Mouse (Mus musculus) liver, embryonic 12.5 days (tissue): Measurements from ENCODE around the gene Sec16b. TPM values are rescaled to one million over a fixed set of nuclear protein-coding genes. Genes with fewer than 3 reads are reported as not detected.

Experiments used
- ATAC-seq: fragments of 200-750 bp; cut with Nextera tagmentation; 2 replicates; pipeline ENCODE4 v1.8.0; 2017; ENCODE audit warnings: moderate number of reproducible peaks, mild to moderate bottlenecking, moderate library complexity
- H3K27ac ChIP-seq: fragments of 300-500 bp; sonication (generic); 2 replicates; pipeline ENCODE4 v1.5.1; 2016; ENCODE audit warnings: mild to moderate bottlenecking
- H3K27me3 ChIP-seq: fragments of 300-500 bp; sonication (generic); replicated peaks from 2 replicates; pipeline ENCODE4 v1.6.1; 2016; ENCODE audit warnings: mild to moderate bottlenecking, moderate library complexity
- H3K36me3 ChIP-seq: fragments of 300-500 bp; sonication (generic); 2 replicates; pipeline ENCODE4 v1.6.1; 2016; ENCODE audit warnings: mild to moderate bottlenecking, moderate library complexity
- H3K4me1 ChIP-seq: fragments of 300-500 bp; sonication (generic); 2 replicates; pipeline ENCODE4 v1.6.1; 2016
- H3K4me2 ChIP-seq: fragments of 300-500 bp; sonication (generic); 2 replicates; pipeline ENCODE4 v1.6.1; 2016; ENCODE audit warnings: mild to moderate bottlenecking, moderate library complexity
- H3K4me3 ChIP-seq: fragments of 300-500 bp; sonication (generic); 2 replicates; pipeline ENCODE4 v1.5.1; 2016; ENCODE audit warnings: mild to moderate bottlenecking, moderate library complexity
- H3K9ac ChIP-seq: fragments of 300-500 bp; sonication (generic); 2 replicates; pipeline ENCODE4 v1.6.1; 2016; ENCODE audit warnings: mild to moderate bottlenecking, moderate library complexity
- H3K9me3 ChIP-seq: fragments of 300-500 bp; sonication (generic); replicated peaks from 2 replicates; pipeline ENCODE4 v1.6.1; 2016; ENCODE audit warnings: mild to moderate bottlenecking, moderate library complexity
- WGBS: fragments of 180-500 bp; shearing (Covaris S2); methylation state at CpG from one replicate; pipeline ENCODE4 v1.1.7; 2016; ENCODE audit not compliant: insufficient replicate concordance; 5-methylcytosine and 5-hydroxymethylcytosine counted together
- polyA plus RNA-seq: library from polyadenylated mRNA; unstranded; fragments of >200 nt; fragmentation: Nextera tagmentation; extraction: Ambion mirVana; gene quantifications from 2 replicates; pipeline ENCODE4 v1.2.1, GENCODE M21; 2016

Sec16b gene
- polyA plus RNA-seq, 1 experiment from 2014 or later, result 3.9 TPM

- no peak for ATAC-seq
- WGBS, result 35% methylated on average over 9 of the region's 9 CpGs
- no peak overlapping the region for H3K4me3 ChIP-seq
Measured at GRCm38 (mm10) chr1:157480090-157480489, 26.4 kb upstream of the Sec16b start.

GRCm38 (mm10) chr1:157480901-157481300 lies 25.6 kb upstream of the Sec16b start:
- H3K4me1 ChIP-seq, result peaks cover 18% of the 10 kb centered on the region
- no peaks in the 10 kb centered on the region for H3K9me3 ChIP-seq
- no peak overlapping the region for H3K4me3 ChIP-seq
- H3K27ac ChIP-seq, result no peak overlapping the region
- no peak overlapping the region for H3K9ac ChIP-seq
- H3K36me3 ChIP-seq, result no peaks in the 10 kb centered on the region
- H3K4me2 ChIP-seq, result no peak overlapping the region
- ATAC-seq, result no peak
- 66% methylated on average over 3 of the region's 3 CpGs for WGBS
- no peaks in the 10 kb centered on the region for H3K27me3 ChIP-seq

More at GRCm38 (mm10) chr1:157480090-157480489, 26.4 kb upstream of the Sec16b start:
- Histone ChIP-seq H3K27me3 (no peaks in the 10 kb centered on the region), H3K9me3 (no peaks in the 10 kb centered on the region), H3K4me1 (peaks cover 18% of the 10 kb centered on the region), H3K9ac (no peak overlapping the region), H3K27ac (no peak overlapping the region), H3K36me3 (no peaks in the 10 kb centered on the region), H3K4me2 (no peak overlapping the region)

GRCm38 (mm10) chr1:157481666-157482065 lies 24.9 kb upstream of the Sec16b start:
- Histone ChIP-seq H3K27ac (no peak overlapping the region; the same call in 1 of the 2 replicates), H3K4me3 (no peak overlapping the region), H3K4me2 (no peak overlapping the region), H3K4me1 (peaks cover 18% of the 10 kb centered on the region), H3K27me3 (no peaks in the 10 kb centered on the region), H3K36me3 (no peaks in the 10 kb centered on the region), H3K9ac (no peak overlapping the region), H3K9me3 (no peaks in the 10 kb centered on the region)
- ATAC-seq, result peak; percentile 71
- 53% methylated on average over 6 of the region's 6 CpGs for WGBS

GRCm38 (mm10) chr1:157484161-157484560 lies 22.4 kb upstream of the Sec16b start:
- no peak overlapping the region for H3K4me2 ChIP-seq
- no peaks in the 10 kb centered on the region for H3K9me3 ChIP-seq
- ATAC-seq, result no peak
- no peak overlapping the region for H3K9ac ChIP-seq
- H3K27me3 ChIP-seq, result no peaks in the 10 kb centered on the region
- H3K4me3 ChIP-seq, result no peak overlapping the region
- H3K27ac ChIP-seq, result no peak overlapping the region
- WGBS, result 83% methylated on average over 4 of the region's 4 CpGs
- H3K36me3 ChIP-seq, result no peaks in the 10 kb centered on the region
- H3K4me1 ChIP-seq, result peaks cover 18% of the 10 kb centered on the region

- Histone ChIP-seq H3K4me1 (no peaks in the 10 kb centered on the region), H3K9ac (no peak overlapping the region), H3K4me2 (no peak overlapping the region), H3K36me3 (no peaks in the 10 kb centered on the region), H3K27me3 (no peaks in the 10 kb centered on the region), H3K9me3 (no peaks in the 10 kb centered on the region), H3K27ac (no peak overlapping the region), H3K4me3 (no peak overlapping the region)
- peak; percentile 55 for ATAC-seq
- 50% methylated on average over 1 of the region's 1 CpGs for WGBS
Measured at GRCm38 (mm10) chr1:157500657-157501056, 5.9 kb upstream of the Sec16b start.

- no peak overlapping the region for H3K9ac ChIP-seq
- no peak overlapping the region for H3K4me3 ChIP-seq
- H3K27ac ChIP-seq, result no peak overlapping the region
- H3K4me1 ChIP-seq, result no peaks in the 10 kb centered on the region
- no peaks in the 10 kb centered on the region for H3K27me3 ChIP-seq
- no peaks in the 10 kb centered on the region for H3K9me3 ChIP-seq
- no peak for ATAC-seq
- H3K36me3 ChIP-seq, result no peaks in the 10 kb centered on the region
- WGBS, result 79% methylated on average over 6 of the region's 6 CpGs
- H3K4me2 ChIP-seq, result no peak overlapping the region
Measured at GRCm38 (mm10) chr1:157501352-157501945, 5.1 kb upstream of the Sec16b start.

GRCm38 (mm10) chr1:157503071-157503470 lies 3.5 kb upstream of the Sec16b start:
- 68% methylated on average over 6 of the region's 6 CpGs for whole genome bisulfite sequencing
- no peak overlapping the region for H3K4me3 ChIP-seq
- H3K4me2 ChIP-seq, result no peak overlapping the region
- no peak overlapping the region for H3K9ac ChIP-seq
- ATAC-seq, result no peak
- no peaks in the 10 kb centered on the region for H3K9me3 ChIP-seq
- no peaks in the 10 kb centered on the region for H3K4me1 ChIP-seq
- no peaks in the 10 kb centered on the region for H3K36me3 ChIP-seq
- H3K27me3 ChIP-seq, result no peaks in the 10 kb centered on the region
- H3K27ac ChIP-seq, result no peak overlapping the region

GRCm38 (mm10) chr1:157506995-157507595 lies 567 bp downstream of the Sec16b start:
- Histone ChIP-seq H3K4me1 (0 out of 2 replicates have a peak, but pooled peaks cover 7% of the 10 kb centered on the region), H3K4me2 (no peak overlapping the region), H3K9ac (no peak overlapping the region), H3K9me3 (no peaks in the 10 kb centered on the region), H3K4me3 (no peak overlapping the region), H3K27ac (no peak overlapping the region), H3K36me3 (no peaks in the 10 kb centered on the region), H3K27me3 (no peaks in the 10 kb centered on the region)
- 60% methylated on average over 4 of the region's 4 CpGs for WGBS
- no peak for ATAC-seq

- H3K9ac ChIP-seq, result no peak overlapping the region
- no peaks in the 10 kb centered on the region for H3K27me3 ChIP-seq
- no peak overlapping the region for H3K4me3 ChIP-seq
- no peaks in the 10 kb centered on the region for H3K9me3 ChIP-seq
- 0 out of 2 replicates have a peak, but pooled peaks cover 7% of the 10 kb centered on the region for H3K4me1 ChIP-seq
- 45% methylated on average over 5 of the region's 5 CpGs for WGBS
- H3K4me2 ChIP-seq, result no peak overlapping the region
- ATAC-seq, result no peak
- no peaks in the 10 kb centered on the region for H3K36me3 ChIP-seq
- H3K27ac ChIP-seq, result no peak overlapping the region
Measured at GRCm38 (mm10) chr1:157507814-157508213, 1.3 kb downstream of the Sec16b start.

GRCm38 (mm10) chr1:157512690-157513448 lies 6.3 kb downstream of the Sec16b start:
- no peaks in the 10 kb centered on the region for H3K27me3 ChIP-seq
- no peak overlapping the region for H3K4me3 ChIP-seq
- peaks cover 20% of the 10 kb centered on the region for H3K4me1 ChIP-seq
- H3K27ac ChIP-seq, result no peak overlapping the region
- no peak for ATAC-seq
- no peaks in the 10 kb centered on the region for H3K36me3 ChIP-seq
- H3K9ac ChIP-seq, result no peak overlapping the region
- H3K4me2 ChIP-seq, result no peak overlapping the region
- no peaks in the 10 kb centered on the region for H3K9me3 ChIP-seq
- WGBS, result 74% methylated on average over 11 of the region's 11 CpGs

GRCm38 (mm10) chr1:157513559-157513958 lies 7.0 kb downstream of the Sec16b start:
- no peak for ATAC-seq

GRCm38 (mm10) chr1:157514298-157514697 lies 7.8 kb downstream of the Sec16b start:
- H3K9ac ChIP-seq, result no peak overlapping the region
- no peaks in the 10 kb centered on the region for H3K27me3 ChIP-seq
- no peak for ATAC-seq
- 28% methylated on average over 4 of the region's 4 CpGs for WGBS
- no peaks in the 10 kb centered on the region for H3K9me3 ChIP-seq
- peaks cover 20% of the 10 kb centered on the region for H3K4me1 ChIP-seq
- H3K27ac ChIP-seq, result no peak overlapping the region
- no peaks in the 10 kb centered on the region for H3K36me3 ChIP-seq
- no peak overlapping the region for H3K4me3 ChIP-seq
- no peak overlapping the region for H3K4me2 ChIP-seq

More at GRCm38 (mm10) chr1:157513559-157513958, 7.0 kb downstream of the Sec16b start:
- 16% methylated on average over 9 of the region's 9 CpGs for WGBS
- H3K4me3 ChIP-seq, result no peak overlapping the region
- peaks cover 20% of the 10 kb centered on the region for H3K4me1 ChIP-seq
- no peaks in the 10 kb centered on the region for H3K27me3 ChIP-seq
- H3K9ac ChIP-seq, result no peak overlapping the region
- no peaks in the 10 kb centered on the region for H3K36me3 ChIP-seq
- no peak overlapping the region for H3K4me2 ChIP-seq
- H3K9me3 ChIP-seq, result no peaks in the 10 kb centered on the region
- no peak overlapping the region for H3K27ac ChIP-seq
